Mouse (Mus musculus) heart, postnatal 0 days (tissue): ENCODE measurements around the gene Zzef1.

Experiments
- CTCF ChIP-seq: IDR thresholded peaks from 2 replicates; pipeline ENCODE4 v1.5.1; 2016; ENCODE audit warnings: antibody characterized with exemption, control low read depth, low read depth
- EP300 ChIP-seq: IDR thresholded peaks from 2 replicates; pipeline ENCODE4 v1.6.1; 2016; ENCODE audit warnings: antibody characterized with exemption, low read depth

DNA sequence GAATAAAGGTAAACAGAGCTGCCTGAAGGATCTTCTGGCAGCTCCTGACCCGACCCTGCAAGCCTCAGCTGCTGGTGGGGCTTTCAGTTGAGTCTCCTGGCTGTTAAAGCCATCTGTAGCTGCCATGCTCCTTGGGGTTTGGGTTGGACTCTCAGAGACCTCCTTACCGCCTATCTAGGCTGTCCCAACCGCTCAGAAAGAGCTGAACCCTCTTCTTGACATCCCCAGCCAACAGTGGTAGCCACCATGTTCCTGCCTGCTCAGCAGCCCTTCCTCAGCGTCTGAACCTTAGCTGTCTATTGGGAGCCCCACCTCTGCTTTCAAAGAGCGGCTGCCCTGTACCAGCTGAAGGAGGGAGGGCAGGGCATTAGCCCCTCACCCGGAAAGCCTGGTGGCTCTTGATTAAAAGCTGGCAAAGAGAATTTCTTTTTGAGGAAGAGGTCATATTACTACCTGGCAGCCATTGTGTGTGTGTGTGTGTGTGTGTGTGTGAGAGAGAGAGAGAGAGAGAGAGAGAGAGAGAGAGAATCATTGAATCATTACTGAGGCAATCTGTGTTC lies 150.6 kb downstream of the Zzef1 start:
- TF ChIP-seq CTCF (no peak), EP300 (no peak)
